In genomic region chr2:163491351-163491750, GRCm38 (mm10) we compare ENCODE assay signal across 29 mouse cellular contexts. TPM values are rescaled to one million over a fixed set of nuclear protein-coding genes. Genes with fewer than 3 reads are reported as not detected.
DNase-seq lines count a peak whose midpoint lies in the region; ATAC-seq and TF ChIP-seq lines count a peak whose summit lies in the region.
"Had no signal": no experiment of that assay in that cellular context is flagged by ENCODE, and none has a peak within 500 bp of the region (broad histone marks: within the 10 kb centered on the region; RNA-seq: fewer than 3 reads in every experiment).

No protein-coding gene starts in this region.

- H3K9ac ChIP-seq in forebrain, embryonic 14.5 days (ENCODE audit: low read length) = no peak overlapping the region
- no peak overlapping the region for H3K9ac ChIP-seq in forebrain, embryonic 12.5 days
- H3K9ac ChIP-seq in neural tube, embryonic 13.5 days = no peak overlapping the region
- H3K9ac ChIP-seq in stomach, postnatal 0 days (ENCODE audit: low read length) = no peak overlapping the region
- H3K9ac ChIP-seq: heart, embryonic 12.5 days; intestine, embryonic 15.5 days; liver, embryonic 12.5 days; lung, embryonic 14.5 days; midbrain, embryonic 12.5 days; neural tube, embryonic 12.5 days had no signal

- no peak for TF ChIP-seq CTCF in stomach, postnatal 0 days (IDR thresholded peaks at IDR 0.05; ENCODE audit: low read depth)

- H3K27ac ChIP-seq in forebrain, embryonic 14.5 days (ENCODE audit: low read depth, low read length) = no peak overlapping the region
- no peak overlapping the region for H3K27ac ChIP-seq in forebrain, embryonic 12.5 days
- no peak overlapping the region for H3K27ac ChIP-seq in neural tube, embryonic 13.5 days (replicated peaks)
- H3K27ac ChIP-seq in stomach, postnatal 0 days (replicated peaks) = no peak overlapping the region
- H3K27ac ChIP-seq: gastrocnemius, adult 2 months; intestine, embryonic 15.5 days; liver, embryonic 12.5 days; midbrain, embryonic 12.5 days; neural tube, embryonic 12.5 days had no signal

- peak; percentile 54; the same call in 1 of the 2 replicates for ATAC-seq in forebrain, embryonic 14.5 days
- ATAC-seq in forebrain, embryonic 12.5 days (ENCODE audit: low FRiP score) = no peak
- ATAC-seq in neural tube, embryonic 13.5 days (ENCODE audit: low read depth) = 0 out of 2 replicates have a peak, but pooled peaks have one; percentile 23
- no peak for ATAC-seq in stomach, postnatal 0 days (ENCODE audit: low FRiP score, low TSS enrichment)
- ATAC-seq: activated CD4-positive, CD25-positive, alpha-beta regulatory T cell, adult 4 months; intestine, embryonic 15.5 days; liver, embryonic 12.5 days; Patski had no signal

- H3K4me2 ChIP-seq in forebrain, embryonic 14.5 days (ENCODE audit: low read length) = no peak overlapping the region
- H3K4me2 ChIP-seq in forebrain, embryonic 12.5 days = no peak overlapping the region
- no peak overlapping the region for H3K4me2 ChIP-seq in neural tube, embryonic 13.5 days
- no peak overlapping the region for H3K4me2 ChIP-seq in stomach, postnatal 0 days (replicated peaks; ENCODE audit: low read depth)
- H3K4me2 ChIP-seq: heart, embryonic 12.5 days; intestine, embryonic 15.5 days; liver, embryonic 12.5 days; lung, embryonic 14.5 days; midbrain, embryonic 12.5 days; neural tube, embryonic 12.5 days had no signal

- H3K4me3 ChIP-seq in forebrain, embryonic 14.5 days (ENCODE audit: low read depth, low read length) = no peak overlapping the region
- no peak overlapping the region for H3K4me3 ChIP-seq in forebrain, embryonic 12.5 days (replicated peaks)
- no peak overlapping the region for H3K4me3 ChIP-seq in neural tube, embryonic 13.5 days
- H3K4me3 ChIP-seq in stomach, postnatal 0 days (ENCODE audit: low read depth, low read length) = no peak overlapping the region
- H3K4me3 ChIP-seq: gastrocnemius, adult 2 months; heart, embryonic 12.5 days; intestine, embryonic 15.5 days; liver, embryonic 12.5 days; midbrain, embryonic 12.5 days; neural tube, embryonic 12.5 days had no signal

- H3K9me3 ChIP-seq in forebrain, embryonic 14.5 days (replicated peaks; ENCODE audit: control insufficient read depth, low read length) = no peaks in the 10 kb centered on the region
- H3K9me3 ChIP-seq in forebrain, embryonic 12.5 days = no peaks in the 10 kb centered on the region
- H3K9me3 ChIP-seq in neural tube, embryonic 13.5 days = no peaks in the 10 kb centered on the region
- H3K9me3 ChIP-seq in stomach, postnatal 0 days (ENCODE audit: control insufficient read depth, low read length) = no peaks in the 10 kb centered on the region
- H3K9me3 ChIP-seq: heart, embryonic 12.5 days; intestine, embryonic 15.5 days; liver, embryonic 12.5 days; midbrain, embryonic 12.5 days; neural tube, embryonic 12.5 days had no signal

- H3K27me3 ChIP-seq in forebrain, embryonic 14.5 days (replicated peaks; ENCODE audit: control insufficient read depth, insufficient read depth, low read length) = no peaks in the 10 kb centered on the region
- H3K27me3 ChIP-seq in forebrain, embryonic 12.5 days = no peaks in the 10 kb centered on the region
- no peaks in the 10 kb centered on the region for H3K27me3 ChIP-seq in neural tube, embryonic 13.5 days
- H3K27me3 ChIP-seq in stomach, postnatal 0 days (ENCODE audit: control insufficient read depth, insufficient read depth, low read length) = no peaks in the 10 kb centered on the region
- H3K27me3 ChIP-seq: intestine, embryonic 15.5 days; midbrain, embryonic 12.5 days; neural tube, embryonic 12.5 days had no signal

- H3K4me1 ChIP-seq in forebrain, embryonic 14.5 days (ENCODE audit: control insufficient read depth, insufficient read depth, low read length) = no peaks in the 10 kb centered on the region
- H3K4me1 ChIP-seq in forebrain, embryonic 12.5 days = no peaks in the 10 kb centered on the region
- peaks cover 9% of the 10 kb centered on the region for H3K4me1 ChIP-seq in neural tube, embryonic 13.5 days (replicated peaks)
- no peaks in the 10 kb centered on the region for H3K4me1 ChIP-seq in stomach, postnatal 0 days (replicated peaks; ENCODE audit: control insufficient read depth, insufficient read depth)
- H3K4me1 ChIP-seq: liver, embryonic 12.5 days had no signal

- no peak for TF ChIP-seq EP300 in stomach, postnatal 0 days (optimal IDR thresholded peaks at IDR 0.05)

- peak; percentile 60 for DNase-seq in forebrain, embryonic 14.5 days (ENCODE audit: low spot score)
- DNase-seq in kidney, postnatal 4 days = peak; percentile 10 to 31
- no peak for DNase-seq in kidney, adult 18-20 months
- DNase-seq in neural tube, embryonic 10.5 days (ENCODE audit: extremely low spot score, low spot score) = no peak
- DNase-seq in stomach, postnatal 0 days (ENCODE audit: low spot score) = peak; percentile 13
- no peak for DNase-seq in adrenal gland, postnatal 4 days (ENCODE audit: low spot score in 2 of 2)
- DNase-seq: adrenal gland, postnatal 25 days; gastrocnemius, adult 2 months; kidney, postnatal 14 days; layer of hippocampus, adult 9-11 months; lung, embryonic 14.5 days; lung, postnatal 4 days; right cerebral cortex, postnatal 4 days; thymus, postnatal 25 days had no signal

- no peaks in the 10 kb centered on the region for H3K36me3 ChIP-seq in forebrain, embryonic 14.5 days (ENCODE audit: control insufficient read depth, insufficient read depth, low read length)
- no peaks in the 10 kb centered on the region for H3K36me3 ChIP-seq in forebrain, embryonic 12.5 days (replicated peaks)
- H3K36me3 ChIP-seq in neural tube, embryonic 13.5 days = no peaks in the 10 kb centered on the region
- H3K36me3 ChIP-seq in stomach, postnatal 0 days (ENCODE audit: control insufficient read depth, insufficient read depth, low read length) = no peaks in the 10 kb centered on the region
- H3K36me3 ChIP-seq: heart, embryonic 12.5 days; intestine, embryonic 15.5 days; liver, embryonic 12.5 days; midbrain, embryonic 12.5 days; neural tube, embryonic 12.5 days had no signal

- 66% methylated on average over 7 of the region's 7 CpGs for WGBS in forebrain, embryonic 14.5 days
- whole genome bisulfite sequencing in forebrain, embryonic 12.5 days = 64% methylated on average over 7 of the region's 7 CpGs
- WGBS in neural tube, embryonic 13.5 days = 60% methylated on average over 7 of the region's 7 CpGs
- 59% methylated on average over 7 of the region's 7 CpGs for WGBS in stomach, postnatal 0 days

RNA-seq across cellular contexts. Expression of gene R3hdml, which starts 0.8 kb away (rescaled TPM):
- polyA plus RNA-seq in forebrain, embryonic 14.5 days (2014; fragmentation: Nextera tagmentation; extraction: Ambion mirVana) = 0.40 TPM in 1 of 2 replicates, not detected in the other
- not detected in 2 replicates for polyA plus RNA-seq in forebrain, embryonic 12.5 days (2016; fragmentation: Nextera tagmentation; extraction: Ambion mirVana)
- polyA plus RNA-seq in neural tube, embryonic 13.5 days (2015; fragmentation: Nextera tagmentation; extraction: Ambion mirVana) = not detected in 2 replicates
- polyA plus RNA-seq in stomach, postnatal 0 days (2015; fragmentation: Nextera tagmentation; extraction: Ambion mirVana) = 0.23 and 0.40 TPM in 2 replicates
- total RNA-seq in adrenal gland, postnatal 4 days (2021) = 1 to 10 TPM in 1 of 2 experiments, not detected in 1; 4.6 TPM
- total RNA-seq: adrenal gland, postnatal 25 days; gastrocnemius, adult 2 months; granulocyte monocyte progenitor cell, adult 5-6 weeks; heart, postnatal 25 days had no signal
- polyA plus RNA-seq: activated CD4-positive, CD25-positive, alpha-beta regulatory T cell, adult 4 months; embryonic facial prominence, embryonic 11.5 days; heart, embryonic 12.5 days; liver, embryonic 12.5 days; lung, embryonic 14.5 days; midbrain, embryonic 12.5 days; neural tube, embryonic 12.5 days; Patski; testis, adult 2 months had no signal

RNA-seq across cellular contexts. Expression of gene Hnf4a, which starts 15.3 kb away (rescaled TPM):
- not detected in 2 replicates for polyA plus RNA-seq in forebrain, embryonic 14.5 days (2014; fragmentation: Nextera tagmentation; extraction: Ambion mirVana)
- polyA plus RNA-seq in forebrain, embryonic 12.5 days (2016; fragmentation: Nextera tagmentation; extraction: Ambion mirVana) = not detected in 2 replicates
- polyA plus RNA-seq in neural tube, embryonic 13.5 days (2015; fragmentation: Nextera tagmentation; extraction: Ambion mirVana) = not detected in 2 replicates
- 24.2 and 27.7 TPM in 2 replicates for polyA plus RNA-seq in stomach, postnatal 0 days (2015; fragmentation: Nextera tagmentation; extraction: Ambion mirVana)
- 10 to 100 TPM; 14.7 to 18.9 TPM for total RNA-seq in adrenal gland, postnatal 4 days (2021)
- total RNA-seq: adrenal gland, postnatal 25 days; gastrocnemius, adult 2 months; heart, postnatal 25 days; left cerebral cortex, postnatal 10 days had no signal
- polyA plus RNA-seq: activated CD4-positive, CD25-positive, alpha-beta regulatory T cell, adult 4 months; C2C12; embryonic facial prominence, embryonic 11.5 days; midbrain, embryonic 12.5 days; neural tube, embryonic 12.5 days had no signal

RNA-seq across cellular contexts. Expression of gene Fitm2, which starts 18.9 kb away (rescaled TPM):
- 8.6 and 10.4 TPM in 2 replicates for polyA plus RNA-seq in forebrain, embryonic 14.5 days (2014; fragmentation: Nextera tagmentation; extraction: Ambion mirVana)
- 11.5 and 11.7 TPM in 2 replicates for polyA plus RNA-seq in forebrain, embryonic 12.5 days (2016; fragmentation: Nextera tagmentation; extraction: Ambion mirVana)
- 15.0 and 16.5 TPM in 2 replicates for polyA plus RNA-seq in neural tube, embryonic 13.5 days (2015; fragmentation: Nextera tagmentation; extraction: Ambion mirVana)
- 11.2 TPM in 2 replicates for polyA plus RNA-seq in stomach, postnatal 0 days (2015; fragmentation: Nextera tagmentation; extraction: Ambion mirVana)
- total RNA-seq in adrenal gland, postnatal 4 days (2021) = 10 to 100 TPM; 41.4 to 46.4 TPM

RNA-seq across cellular contexts. Expression of gene Gdap1l1, which starts 53.1 kb away (rescaled TPM):
- 107 and 113 TPM in 2 replicates for polyA plus RNA-seq in forebrain, embryonic 14.5 days (2014; fragmentation: Nextera tagmentation; extraction: Ambion mirVana)
- 54.7 and 56.5 TPM in 2 replicates for polyA plus RNA-seq in forebrain, embryonic 12.5 days (2016; fragmentation: Nextera tagmentation; extraction: Ambion mirVana)
- 115 and 117 TPM in 2 replicates for polyA plus RNA-seq in neural tube, embryonic 13.5 days (2015; fragmentation: Nextera tagmentation; extraction: Ambion mirVana)
- 1.9 and 2.7 TPM in 2 replicates for polyA plus RNA-seq in stomach, postnatal 0 days (2015; fragmentation: Nextera tagmentation; extraction: Ambion mirVana)
- total RNA-seq in adrenal gland, postnatal 4 days (2021) = 10 to 100 TPM in 1 of 2 experiments, 1 to 10 TPM in 1; 9.7 to 10.3 TPM
- total RNA-seq: gastrocnemius, adult 2 months; granulocyte monocyte progenitor cell, adult 5-6 weeks; heart, postnatal 25 days had no signal
- polyA plus RNA-seq: activated CD4-positive, CD25-positive, alpha-beta regulatory T cell, adult 4 months had no signal

Comparison
In these comparisons a context has a peak if more than half of its experiments do, and no peak if none do; other contexts are left out.
1. ATAC-seq: peak in forebrain, embryonic 14.5 days (single experiment) and neural tube, embryonic 13.5 days (single experiment); none in forebrain, embryonic 12.5 days (single experiment) and stomach, postnatal 0 days (single experiment).
2. DNase-seq: peak in forebrain, embryonic 14.5 days (single experiment), kidney, postnatal 4 days (2 of 2) and stomach, postnatal 0 days (single experiment); none in kidney, adult 18-20 months (single experiment), neural tube, embryonic 10.5 days (single experiment) and adrenal gland, postnatal 4 days (0 of 2).
3. RNA of gene Hnf4a, which starts 15.3 kb away (polyA plus RNA-seq): 24.2 to 27.7 TPM in stomach, postnatal 0 days; not detected in neural tube, embryonic 13.5 days, not detected in forebrain, embryonic 14.5 days and not detected in forebrain, embryonic 12.5 days; every median in the first group is over 10 times any median in the second.